Mouse (Mus musculus) MEL (cell line): ENCODE results near the gene Stard10. TPM values are rescaled to one million over a fixed set of nuclear protein-coding genes. Genes with fewer than 3 reads are reported as not detected.

ENCODE experiments used
- DNase-seq: peaks from one replicate; pipeline ENCODE4 v3.0.0; 2011; ENCODE audit warnings: low read depth, low spot score
- H3K27ac ChIP-seq: 2 replicates; pipeline ENCODE4 v1.5.1; 2012; ENCODE audit warnings: low read depth, mild to moderate bottlenecking, control low read depth, low read length, moderate library complexity; ENCODE audit not compliant: control insufficient read depth
- H3K27me3 ChIP-seq, 2 experiments: fragments of 150-350 bp in 1 of 2; sonication (generic) in 1 of 2; 2 replicates each; pipeline ENCODE4 v1.6.1; 2012; ENCODE audit warnings: low read length in 2 of 2, mild to moderate bottlenecking in 2 of 2, improper control_type of control experiment in 1 of 2, moderate library complexity in 1 of 2; ENCODE audit not compliant: insufficient read depth in 2 of 2, control insufficient read depth in 1 of 2
- H3K36me3 ChIP-seq, 2 experiments: 2 replicates each; pipeline ENCODE4 v1.6.1; 2012 to 2014; ENCODE audit warnings: low read length in 2 of 2, improper control_type of control experiment in 1 of 2, inconsistent platforms in 1 of 2, mild to moderate bottlenecking in 1 of 2; ENCODE audit not compliant: insufficient read depth in 2 of 2, control insufficient read depth in 1 of 2
- H3K4me1 ChIP-seq, 2 experiments: fragments of 150-350 bp in 1 of 2; sonication (generic) in 1 of 2; 2 replicates each; pipeline ENCODE4 v1.6.1; 2012; ENCODE audit warnings: low read length in 2 of 2, improper control_type of control experiment in 1 of 2, mild to moderate bottlenecking in 1 of 2; ENCODE audit not compliant: insufficient read depth in 2 of 2, control insufficient read depth in 1 of 2
- H3K4me3 ChIP-seq, 2 experiments: fragments of 150-350 bp in 1 of 2; sonication (generic) in 1 of 2; 2 replicates each; pipeline ENCODE4 v1.5.1; 2012; ENCODE audit warnings: low read depth in 2 of 2, low read length in 2 of 2, mild to moderate bottlenecking in 2 of 2, moderate library complexity in 2 of 2, control low read depth in 1 of 2, improper control_type of control experiment in 1 of 2; ENCODE audit not compliant: control insufficient read depth in 1 of 2, insufficient read depth in 1 of 2
- H3K79me2 ChIP-seq: 2 replicates; pipeline ENCODE4 v1.6.1; 2012; ENCODE audit warnings: mild to moderate bottlenecking, low read length, moderate library complexity; ENCODE audit not compliant: control insufficient read depth, poor library complexity, insufficient read depth
- H3K9ac ChIP-seq: 2 replicates; pipeline ENCODE4 v1.6.1; 2012; ENCODE audit warnings: low read depth, mild to moderate bottlenecking, control low read depth, low read length, moderate library complexity; ENCODE audit not compliant: control insufficient read depth, poor library complexity, severe bottlenecking
- H3K9me3 ChIP-seq: fragments of 150-350 bp; sonication (generic); replicated peaks from 2 replicates; pipeline ENCODE4 v1.6.1; 2012; ENCODE audit warnings: mild to moderate bottlenecking, low read length, improper control_type of control experiment, moderate library complexity; ENCODE audit not compliant: insufficient read depth
- BHLHE40 ChIP-seq: IDR thresholded peaks from 2 replicates; pipeline ENCODE4 v1.6.1; 2012; ENCODE audit warnings: low read depth, mild to moderate bottlenecking, inconsistent platforms, low read length, improper control_type of control experiment, borderline replicate concordance
- CHD2 ChIP-seq: IDR thresholded peaks from 2 replicates; pipeline ENCODE4 v1.6.1; 2011; ENCODE audit warnings: low read length, improper control_type of control experiment
- E2F4 ChIP-seq: IDR thresholded peaks from 2 replicates; pipeline ENCODE4 v1.6.1; 2011; ENCODE audit warnings: low read depth, low read length, improper control_type of control experiment, borderline replicate concordance
- EP300 ChIP-seq, 2 experiments: IDR thresholded peaks; 2 replicates each; pipeline ENCODE4 v1.6.1; 2011; ENCODE audit warnings: improper control_type of control experiment in 2 of 2, low read length in 2 of 2, low read depth in 1 of 2, mild to moderate bottlenecking in 1 of 2
- ETS1 ChIP-seq: IDR thresholded peaks from 2 replicates; pipeline ENCODE4 v1.6.1; 2012; ENCODE audit warnings: low read depth, mild to moderate bottlenecking, inconsistent platforms, low read length, improper control_type of control experiment, moderate library complexity
- GABPA ChIP-seq: IDR thresholded peaks from 2 replicates; pipeline ENCODE4 v1.6.1; 2012; ENCODE audit warnings: low read depth, mild to moderate bottlenecking, inconsistent platforms, low read length, improper control_type of control experiment, moderate library complexity
- GATA1 ChIP-seq: IDR thresholded peaks from 2 replicates; pipeline ENCODE4 v1.6.1; 2011; ENCODE audit warnings: low read depth, low read length, improper control_type of control experiment
- HCFC1 ChIP-seq: IDR thresholded peaks from 2 replicates; pipeline ENCODE4 v1.6.1; 2012; ENCODE audit warnings: low read depth, mild to moderate bottlenecking, inconsistent platforms, low read length, improper control_type of control experiment, moderate library complexity
- MAFK ChIP-seq: IDR thresholded peaks from 2 replicates; pipeline ENCODE4 v1.6.1; 2011; ENCODE audit warnings: low read depth, mild to moderate bottlenecking, low read length, improper control_type of control experiment, borderline replicate concordance
- MXI1 ChIP-seq: IDR thresholded peaks from 2 replicates; pipeline ENCODE4 v1.6.1; 2011; ENCODE audit warnings: mild to moderate bottlenecking, low read depth, low read length, improper control_type of control experiment
- MYB ChIP-seq: IDR thresholded peaks from 2 replicates; pipeline ENCODE4 v1.6.1; 2011; ENCODE audit warnings: mild to moderate bottlenecking, low read depth, low read length, improper control_type of control experiment
- MYC ChIP-seq: IDR thresholded peaks from 2 replicates; pipeline ENCODE4 v1.6.1; 2011; ENCODE audit warnings: low read depth, mild to moderate bottlenecking, low read length, improper control_type of control experiment, moderate library complexity
- POLR2AphosphoS2 ChIP-seq: IDR thresholded peaks from 2 replicates; pipeline ENCODE4 v1.6.1; 2011; ENCODE audit warnings: low read length, improper control_type of control experiment
- POLR2AphosphoS5 ChIP-seq: IDR thresholded peaks from 2 replicates; pipeline ENCODE4 v1.6.1; 2012; ENCODE audit warnings: low read depth, borderline replicate concordance, mild to moderate bottlenecking, inconsistent platforms, low read length, moderate library complexity, mixed read lengths
- RAD21 ChIP-seq: IDR thresholded peaks from 2 replicates; pipeline ENCODE4 v1.6.1; 2011; ENCODE audit warnings: mild to moderate bottlenecking, low read depth, low read length, improper control_type of control experiment
- RCOR1 ChIP-seq: IDR thresholded peaks from 2 replicates; pipeline ENCODE4 v1.6.1; 2012; ENCODE audit warnings: low read depth, mild to moderate bottlenecking, inconsistent platforms, low read length, improper control_type of control experiment
- SIN3A ChIP-seq: IDR thresholded peaks from 2 replicates; pipeline ENCODE4 v1.6.1; 2012; ENCODE audit warnings: low read length, improper control_type of control experiment, inconsistent platforms
- SMC3 ChIP-seq: IDR thresholded peaks from 2 replicates; pipeline ENCODE4 v1.6.1; 2011; ENCODE audit warnings: low read depth, low read length, improper control_type of control experiment
- TAL1 ChIP-seq: IDR thresholded peaks from 2 replicates; pipeline ENCODE4 v1.6.1; 2012; ENCODE audit warnings: mild to moderate bottlenecking, inconsistent platforms, low read length, moderate library complexity, mixed read lengths
- TCF12 ChIP-seq: IDR thresholded peaks from 2 replicates; pipeline ENCODE4 v1.6.1; 2014; ENCODE audit warnings: low read depth, mild to moderate bottlenecking, inconsistent platforms, low read length, improper control_type of control experiment, moderate library complexity
- ZKSCAN1 ChIP-seq: IDR thresholded peaks from 2 replicates; pipeline ENCODE4 v1.6.1; 2012; ENCODE audit warnings: low read depth, mild to moderate bottlenecking, inconsistent platforms, low read length, improper control_type of control experiment, moderate library complexity
- ZNF384 ChIP-seq: IDR thresholded peaks from 2 replicates; pipeline ENCODE4 v1.6.1; 2012; ENCODE audit warnings: low read depth, mild to moderate bottlenecking, inconsistent platforms, low read length, improper control_type of control experiment
- polyA plus RNA-seq, 2 experiments: library from polyadenylated mRNA; stranded (reverse) in 1 of 2; unstranded in 1 of 2; fragments of >175 nt in 1 of 2; fragments of >200 nt in 1 of 2; gene quantifications; 2 replicates each; pipeline versions ENCODE4 v1.2.1 to v1.2.4; 2012; ENCODE audit warnings: low replicate concordance in 2 of 2, low read depth in 1 of 2; ENCODE audit not compliant: insufficient read length in 2 of 2, insufficient read depth in 1 of 2, missing spikeins in 1 of 2
- total RNA-seq: library from RNA; depleted of rRNA; stranded (reverse); fragments of 300-350 nt; gene quantifications from 2 replicates; pipeline ENCODE4 v1.2.3, GENCODE M21; 2012

Stard10 gene
- total and polyA plus RNA-seq, 3 experiments = 9.3 to 17.9 TPM; not detected in 1

DNA sequence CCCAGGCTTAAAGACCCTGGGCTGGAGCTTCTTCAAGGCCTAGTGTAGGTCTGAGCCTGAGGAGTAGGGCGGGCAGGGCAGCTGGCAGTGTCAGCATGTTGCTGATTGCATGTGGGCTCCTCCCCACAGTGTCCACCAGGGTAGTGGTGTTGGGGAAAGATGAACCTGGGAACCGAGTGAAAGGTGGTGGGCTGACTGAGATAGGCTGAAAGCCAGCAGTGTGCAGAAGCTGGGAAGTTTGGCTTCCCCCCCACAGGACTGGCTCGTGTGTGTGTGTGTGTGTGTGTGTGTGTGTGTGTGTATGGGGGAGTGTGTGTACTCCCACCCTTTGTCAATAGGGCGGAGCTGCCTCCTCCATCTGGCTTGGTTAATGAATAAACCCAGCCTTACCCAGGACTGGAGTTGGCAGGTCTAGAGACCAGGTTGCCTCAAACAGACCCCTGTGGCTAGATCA, 6.3 kb downstream of the Stard10 start:
- Histone ChIP-seq H3K36me3 (no peaks in the 10 kb centered on the region; a peak in 1 of 4 replicates), H3K4me3 (no peak overlapping the region), H3K4me1 (peaks cover 2 to 25% of the 10 kb centered on the region in 2 experiments), H3K9ac (no peak overlapping the region), H3K27me3 (no peaks in the 10 kb centered on the region), H3K79me2 (no peaks in the 10 kb centered on the region; the same call in 1 of the 2 replicates)
- no peak for TF ChIP-seq GABPA
- TF ChIP-seq POLR2AphosphoS5 = no peak
- no peak for TF ChIP-seq HCFC1
- peak in 1 of 2 experiments; percentile 57; a peak in 3 of 4 replicates for TF ChIP-seq EP300 (IDR thresholded peaks at IDR 0.05; ENCODE audit: low read depth in 1 of 2, low read length in 2 of 2)
- no peak for TF ChIP-seq MYB
- TF ChIP-seq CHD2 = no peak
- peak; percentile 35 for TF ChIP-seq TAL1
- no peak for TF ChIP-seq MXI1
- TF ChIP-seq E2F4 = no peak
- peak; percentile 29; the same call in 1 of the 2 replicates for TF ChIP-seq SIN3A
- peak; percentile 56; the same call in 1 of the 2 replicates for TF ChIP-seq ETS1
- TF ChIP-seq GATA1 = no peak
- no peak for TF ChIP-seq ZNF384
- peak; percentile 45; the same call in 1 of the 2 replicates for TF ChIP-seq TCF12
- TF ChIP-seq BHLHE40 = peak; percentile 47; the same call in 1 of the 2 replicates
- TF ChIP-seq, all 39 proteins: peak for 6
- DNase-seq = peak; percentile 74
- no peaks in the 10 kb centered on the region for H3K9me3 ChIP-seq
- no peak overlapping the region for H3K27ac ChIP-seq

DNA sequence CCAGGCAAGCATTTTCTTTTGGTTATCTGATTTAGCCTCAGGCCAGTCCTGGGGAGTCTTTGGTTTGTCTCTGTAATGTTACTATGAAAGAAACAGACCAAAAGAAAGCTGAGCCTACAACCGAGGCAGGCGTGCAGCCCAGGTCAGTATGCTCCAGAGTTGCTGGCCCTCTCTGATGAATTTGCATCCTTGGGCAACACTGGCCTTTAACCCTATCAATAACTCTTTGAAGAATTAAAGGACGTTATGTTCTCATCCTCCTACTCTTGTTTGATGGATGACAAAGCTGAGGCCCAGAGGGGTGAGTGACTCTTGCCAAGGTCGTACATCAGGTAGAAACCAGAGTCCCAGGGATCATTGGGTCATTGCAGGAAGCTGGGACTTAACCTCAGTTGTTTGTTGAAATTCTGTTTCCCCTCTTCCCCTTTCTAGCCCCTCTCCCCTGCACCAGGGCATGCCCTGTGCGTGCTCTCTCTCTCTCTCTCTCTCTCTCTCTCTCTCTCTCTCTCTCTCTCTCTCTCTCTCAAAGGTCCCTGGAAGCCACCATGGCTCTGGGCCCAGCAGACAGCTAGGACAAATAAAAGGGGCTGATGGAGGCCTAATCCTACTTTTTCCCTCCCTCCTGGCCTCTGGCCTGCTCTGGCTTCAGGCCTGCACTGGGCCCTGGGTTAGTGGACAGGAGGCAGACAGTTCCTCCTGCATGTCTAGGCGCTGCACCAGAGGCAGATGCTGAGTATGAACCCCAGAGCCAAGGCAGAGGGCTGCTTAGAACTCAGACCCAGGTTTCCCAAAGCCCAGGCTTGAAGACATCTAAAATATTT, 7.5 kb downstream of the Stard10 start:
- H3K9ac ChIP-seq = no peak overlapping the region
- no peak for DNase-seq
- TF ChIP-seq ZKSCAN1 (no peak), RAD21 (no peak), MYB (no peak), TCF12 (no peak), RCOR1 (no peak), EP300 (IDR thresholded peaks at IDR 0.05; ENCODE audit: low read depth in 1 of 2, low read length in 2 of 2) (no peak), SMC3 (no peak), MYC (no peak), BHLHE40 (no peak), POLR2AphosphoS2 (no peak), TAL1 (no peak), HCFC1 (no peak), SIN3A (no peak), CHD2 (no peak), MAFK (no peak)
- no peak overlapping the region for H3K4me3 ChIP-seq
- H3K9me3 ChIP-seq = no peaks in the 10 kb centered on the region
- no peaks in the 10 kb centered on the region for H3K27me3 ChIP-seq
- no peaks in the 10 kb centered on the region; the same call in 1 of the 2 replicates for H3K79me2 ChIP-seq
- H3K36me3 ChIP-seq = no peaks in the 10 kb centered on the region; a peak in 1 of 4 replicates
- H3K27ac ChIP-seq = no peak overlapping the region
- peaks cover 2 to 17% of the 10 kb centered on the region in 2 experiments for H3K4me1 ChIP-seq
